Mouse (Mus musculus) forebrain, embryonic 15.5 days (tissue): ENCODE measurements around the gene Plekhb2. TPM values are rescaled to one million over a fixed set of nuclear protein-coding genes. Genes with fewer than 3 reads are reported as not detected.

Experiments used
- ATAC-seq: fragments of 200-750 bp; cut with Nextera tagmentation; replicated peaks from 2 replicates; pipeline ENCODE4 v1.8.0; 2017; ENCODE audit warnings: mild to moderate bottlenecking, moderate TSS enrichment, moderate library complexity
- H3K27ac ChIP-seq: fragments of 300-500 bp; sonication (generic); replicated peaks from 2 replicates; pipeline ENCODE4 v1.5.1; 2015; ENCODE audit warnings: mild to moderate bottlenecking, inconsistent platforms
- H3K27me3 ChIP-seq: fragments of 300-500 bp; sonication (generic); 2 replicates; pipeline ENCODE4 v1.6.1; 2015; ENCODE audit warnings: inconsistent platforms
- H3K36me3 ChIP-seq: fragments of 300-500 bp; sonication (generic); 2 replicates; pipeline ENCODE4 v1.6.1; 2015; ENCODE audit warnings: mild to moderate bottlenecking, inconsistent platforms
- H3K4me1 ChIP-seq: fragments of 300-500 bp; sonication (generic); 2 replicates; pipeline ENCODE4 v1.6.1; 2015; ENCODE audit warnings: inconsistent platforms
- H3K4me2 ChIP-seq: fragments of 300-500 bp; sonication (generic); replicated peaks from 2 replicates; pipeline ENCODE4 v1.6.1; 2015; ENCODE audit warnings: mild to moderate bottlenecking, inconsistent platforms
- H3K4me3 ChIP-seq: fragments of 300-500 bp; sonication (generic); 2 replicates; pipeline ENCODE4 v1.5.1; 2015; ENCODE audit warnings: mild to moderate bottlenecking, inconsistent platforms
- H3K9ac ChIP-seq: fragments of 300-500 bp; sonication (generic); replicated peaks from 2 replicates; pipeline ENCODE4 v1.6.1; 2015; ENCODE audit warnings: mild to moderate bottlenecking, inconsistent platforms
- H3K9me3 ChIP-seq: fragments of 300-500 bp; sonication (generic); 2 replicates; pipeline ENCODE4 v1.6.1; 2016; ENCODE audit warnings: inconsistent platforms
- WGBS: fragments of 180-500 bp; shearing (Covaris S2); methylation state at CpG from one replicate; pipeline ENCODE4 v1.1.7; 2015; ENCODE audit warnings: mixed read lengths; 5-methylcytosine and 5-hydroxymethylcytosine counted together
- polyA plus RNA-seq: library from polyadenylated mRNA; unstranded; fragments of >200 nt; fragmentation: Nextera tagmentation; extraction: Ambion mirVana; gene quantifications from 2 replicates; pipeline ENCODE4 v1.2.1, GENCODE M21; 2015

The Plekhb2 gene
- polyA plus RNA-seq, 1 experiment from 2014 or later = 71.8 TPM

- WGBS = 49% methylated on average over 6 of the region's 6 CpGs
- Histone ChIP-seq H3K4me3 (no peak overlapping the region), H3K27me3 (no peaks in the 10 kb centered on the region), H3K9me3 (no peaks in the 10 kb centered on the region), H3K9ac (no peak overlapping the region), H3K4me1 (peaks cover 54% of the 10 kb centered on the region), H3K4me2 (no peak overlapping the region), H3K27ac (no peak overlapping the region), H3K36me3 (peaks cover 29% of the 10 kb centered on the region)
- no peak for ATAC-seq
These were observed 11.7 kb upstream of the Plekhb2 start for GRCm38 (mm10) chr1:34837951-34838689.

DNA sequence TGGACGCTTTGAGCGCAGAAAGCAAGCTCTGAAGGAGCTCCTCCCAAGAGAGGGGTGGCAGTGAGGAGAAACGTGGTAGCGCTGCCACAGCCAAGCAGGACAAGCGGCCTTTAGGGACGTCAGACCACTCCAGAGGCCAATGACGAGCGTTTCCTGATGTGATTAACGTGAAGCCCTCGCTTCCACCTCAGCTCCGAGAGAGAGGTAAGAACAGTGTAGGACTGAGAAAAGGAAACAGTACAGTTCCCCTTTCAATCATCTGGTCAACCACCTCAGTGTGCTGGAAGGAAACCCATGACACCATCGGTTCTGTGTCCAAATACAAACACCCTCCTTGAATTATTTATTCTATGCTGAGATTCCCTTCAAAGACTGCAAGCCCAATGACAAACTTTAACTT lies 10.5 kb upstream of the Plekhb2 start:
- Histone ChIP-seq H3K4me2 (no peak overlapping the region), H3K36me3 (peaks cover 20% of the 10 kb centered on the region), H3K4me1 (peaks cover 56% of the 10 kb centered on the region), H3K4me3 (no peak overlapping the region), H3K9ac (no peak overlapping the region), H3K27ac (no peak overlapping the region), H3K27me3 (no peaks in the 10 kb centered on the region), H3K9me3 (no peaks in the 10 kb centered on the region)
- 69% methylated on average over 12 of the region's 12 CpGs for WGBS
- ATAC-seq = no peak

DNA sequence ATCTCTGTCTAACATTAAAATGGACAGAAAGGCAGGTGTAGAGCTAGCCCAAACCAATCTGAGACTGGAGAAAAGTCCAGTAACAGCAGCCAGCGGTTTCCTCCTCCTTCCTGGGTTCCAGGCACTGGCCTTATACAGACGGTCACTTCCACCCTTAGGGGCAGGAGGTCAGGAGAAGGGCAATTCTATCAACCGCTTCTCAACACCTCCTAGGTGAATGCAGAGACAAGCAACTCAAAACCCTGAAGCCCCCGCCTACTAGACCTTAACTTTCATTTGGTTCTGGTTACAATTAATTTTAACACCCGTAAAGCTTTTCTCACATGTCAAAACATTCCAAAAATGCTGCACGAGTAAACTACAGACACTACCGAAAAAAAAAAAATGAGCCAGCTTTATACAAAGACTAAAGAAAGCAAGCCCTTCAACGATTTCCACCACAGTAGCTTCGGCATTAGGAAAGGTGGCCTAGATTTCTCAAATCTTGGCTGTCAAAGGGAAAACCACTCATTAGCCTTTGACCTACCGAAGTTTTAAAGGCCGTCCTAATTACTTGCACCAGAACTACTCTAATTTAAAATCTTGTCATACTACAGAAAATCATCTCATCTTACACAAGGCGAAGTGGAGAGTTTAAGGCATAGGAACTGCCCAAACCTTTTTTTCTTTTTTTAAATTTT lies 7.9 kb upstream of the Plekhb2 start:
- no peak for ATAC-seq
- under 1% methylated on average over 12 of the region's 12 CpGs for WGBS

DNA sequence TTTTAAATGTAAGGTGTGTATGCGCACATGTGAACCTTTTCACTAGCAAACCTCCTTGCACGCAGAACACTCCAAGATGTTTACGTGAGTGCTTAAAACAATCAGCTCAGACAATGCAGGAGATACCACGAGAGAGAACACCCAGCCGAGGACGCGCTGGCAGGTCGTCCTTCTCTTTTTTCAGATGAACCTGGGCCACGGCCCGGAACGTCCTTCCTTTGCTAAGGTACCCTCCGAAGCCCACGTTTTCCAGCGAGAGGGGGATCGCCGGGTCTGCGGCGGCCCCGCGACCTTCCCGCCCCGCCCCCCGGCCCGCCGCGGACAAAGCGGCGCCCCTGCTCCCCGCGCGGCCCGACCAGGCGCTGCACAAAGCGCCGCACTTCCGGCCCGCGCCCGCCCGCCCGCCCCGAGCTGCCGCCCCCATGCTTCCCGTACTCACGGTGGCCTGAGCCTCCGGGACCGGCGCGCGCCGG lies 7.4 kb upstream of the Plekhb2 start:
- under 1% methylated on average over 44 of the region's 51 CpGs for WGBS
- H3K9me3 ChIP-seq = no peaks in the 10 kb centered on the region
- peak overlapping the region; percentile 89 for H3K4me2 ChIP-seq
- no peaks in the 10 kb centered on the region for H3K36me3 ChIP-seq
- peak overlapping the region; percentile 98 for H3K27ac ChIP-seq
- peak overlapping the region; percentile 75 for H3K4me3 ChIP-seq
- H3K9ac ChIP-seq = peak overlapping the region; percentile 88
- H3K27me3 ChIP-seq = no peaks in the 10 kb centered on the region
- ATAC-seq = peak; percentile 91
- H3K4me1 ChIP-seq = peaks cover 42% of the 10 kb centered on the region

More for the DNA sequence above, 7.9 kb upstream of the Plekhb2 start:
- Histone ChIP-seq H3K4me1 (peaks cover 47% of the 10 kb centered on the region), H3K9ac (peak overlapping the region; percentile 88), H3K9me3 (no peaks in the 10 kb centered on the region), H3K4me2 (peak overlapping the region; percentile 89), H3K36me3 (no peaks in the 10 kb centered on the region), H3K27ac (peak overlapping the region; percentile 98), H3K27me3 (no peaks in the 10 kb centered on the region), H3K4me3 (peak overlapping the region; percentile 75)

- Histone ChIP-seq H3K4me3 (peak within 1 kb of the TSS; percentile 75), H3K36me3 (no peaks in the 10 kb centered on the region), H3K9ac (peak within 1 kb of the TSS; percentile 88), H3K27ac (peak within 1 kb of the TSS; percentile 98), H3K9me3 (no peaks in the 10 kb centered on the region), H3K4me1 (peaks cover 38% of the 10 kb centered on the region), H3K4me2 (peak within 1 kb of the TSS; percentile 89), H3K27me3 (no peaks in the 10 kb centered on the region)
- ATAC-seq = peak; percentile 88
- WGBS = 1% methylated on average over 50 of the region's 59 CpGs
These were observed 6.7 kb upstream of the Plekhb2 start, which contains the start of gene Fam168b for GRCm38 (mm10) chr1:34842887-34843618. Gene Fam168b, minus strand, starts transcription at chr1:34843065.

- H3K4me2 ChIP-seq = no peak overlapping the region
- ATAC-seq = no peak
- no peak overlapping the region for H3K27ac ChIP-seq
- H3K27me3 ChIP-seq = no peaks in the 10 kb centered on the region
- no peak overlapping the region for H3K9ac ChIP-seq
- no peaks in the 10 kb centered on the region for H3K36me3 ChIP-seq
- H3K4me3 ChIP-seq = no peak overlapping the region
- H3K9me3 ChIP-seq = no peaks in the 10 kb centered on the region
- peaks cover 29% of the 10 kb centered on the region for H3K4me1 ChIP-seq
- 81% methylated on average over 3 of the region's 3 CpGs for WGBS
These were observed 2.7 kb upstream of the Plekhb2 start for GRCm38 (mm10) chr1:34847070-34847469.

- Histone ChIP-seq H3K9me3 (no peaks in the 10 kb centered on the region), H3K27ac (no peak overlapping the region), H3K9ac (peak overlapping the region; percentile 97), H3K4me2 (peak overlapping the region; percentile 61), H3K36me3 (no peaks in the 10 kb centered on the region), H3K4me3 (peak overlapping the region; percentile 88), H3K4me1 (peaks cover 33% of the 10 kb centered on the region), H3K27me3 (no peaks in the 10 kb centered on the region)
- peak; percentile 76 for ATAC-seq
- WGBS = 44% methylated on average over 11 of the region's 11 CpGs
These were observed 764 bp downstream of the Plekhb2 start for GRCm38 (mm10) chr1:34850343-34851136.

DNA sequence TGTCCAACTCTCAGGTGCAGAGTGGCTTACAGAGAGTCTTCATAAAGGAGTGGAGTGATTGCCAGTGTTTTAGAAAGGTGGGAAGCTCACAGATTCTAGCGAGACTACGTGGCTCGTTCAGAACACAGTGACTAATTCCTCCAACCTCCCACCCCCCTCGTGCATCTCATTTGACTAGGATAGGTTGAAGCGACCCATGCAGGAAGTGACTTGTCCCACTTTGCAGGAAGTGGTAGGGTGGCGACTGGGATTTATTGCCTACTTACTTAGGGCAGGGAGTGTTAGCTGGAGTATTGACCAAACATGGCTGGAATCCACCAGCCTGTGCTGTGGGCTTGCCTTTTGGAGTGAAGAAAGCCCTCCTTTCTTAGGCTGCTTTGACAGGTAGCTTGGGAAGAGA lies 1.8 kb downstream of the Plekhb2 start:
- H3K9ac ChIP-seq = no peak overlapping the region
- WGBS = 73% methylated on average over 6 of the region's 6 CpGs
- no peaks in the 10 kb centered on the region for H3K9me3 ChIP-seq
- no peak overlapping the region for H3K27ac ChIP-seq
- peaks cover 33% of the 10 kb centered on the region for H3K4me1 ChIP-seq
- H3K4me2 ChIP-seq = peak overlapping the region; percentile 1; the same call in 1 of the 2 replicates
- H3K27me3 ChIP-seq = no peaks in the 10 kb centered on the region
- ATAC-seq = no peak
- H3K36me3 ChIP-seq = no peaks in the 10 kb centered on the region
- no peak overlapping the region for H3K4me3 ChIP-seq

DNA sequence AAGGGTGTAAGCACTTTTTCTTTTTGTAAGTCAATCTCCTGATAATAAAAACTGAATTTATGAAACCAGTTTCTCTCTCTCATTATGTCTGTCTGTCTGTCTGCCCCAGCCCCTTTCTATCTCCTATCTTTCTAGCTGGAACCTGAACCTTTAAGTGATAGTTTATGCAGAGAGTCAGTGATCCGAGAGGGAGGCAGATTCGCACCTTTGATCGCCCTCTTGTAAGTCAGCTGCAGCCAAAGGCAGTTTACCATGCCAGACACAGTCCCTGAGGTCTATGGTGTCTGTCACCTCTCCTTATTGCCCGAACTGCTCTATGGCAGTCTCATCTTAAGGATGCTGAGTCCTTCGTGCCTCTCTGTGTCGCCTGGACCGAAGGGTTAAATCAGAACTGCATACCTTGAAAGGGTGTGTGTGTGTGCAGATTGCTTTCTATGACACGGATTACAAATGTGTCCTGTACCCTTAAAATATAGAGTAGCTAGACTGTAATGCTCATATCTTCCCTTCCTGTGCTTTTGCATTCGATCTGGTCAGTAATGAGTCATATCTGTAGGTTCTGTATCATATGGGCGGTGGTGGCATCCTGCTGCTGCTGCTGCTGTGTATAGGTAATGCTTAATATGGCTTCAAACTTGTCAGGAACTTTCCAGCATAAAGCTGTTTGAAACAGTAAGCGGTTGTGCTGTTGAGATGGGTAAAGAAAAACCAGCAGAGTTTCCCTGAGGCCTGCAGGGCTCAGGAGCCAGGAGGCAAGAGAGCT lies 2.5 kb downstream of the Plekhb2 start:
- no peaks in the 10 kb centered on the region for H3K27me3 ChIP-seq
- no peak for ATAC-seq
- no peak overlapping the region for H3K27ac ChIP-seq
- H3K9me3 ChIP-seq = no peaks in the 10 kb centered on the region
- no peak overlapping the region for H3K9ac ChIP-seq
- H3K4me3 ChIP-seq = no peak overlapping the region
- WGBS = 83% methylated on average over 11 of the region's 11 CpGs
- peaks cover 33% of the 10 kb centered on the region for H3K4me1 ChIP-seq
- H3K4me2 ChIP-seq = no peak overlapping the region
- H3K36me3 ChIP-seq = no peaks in the 10 kb centered on the region

DNA sequence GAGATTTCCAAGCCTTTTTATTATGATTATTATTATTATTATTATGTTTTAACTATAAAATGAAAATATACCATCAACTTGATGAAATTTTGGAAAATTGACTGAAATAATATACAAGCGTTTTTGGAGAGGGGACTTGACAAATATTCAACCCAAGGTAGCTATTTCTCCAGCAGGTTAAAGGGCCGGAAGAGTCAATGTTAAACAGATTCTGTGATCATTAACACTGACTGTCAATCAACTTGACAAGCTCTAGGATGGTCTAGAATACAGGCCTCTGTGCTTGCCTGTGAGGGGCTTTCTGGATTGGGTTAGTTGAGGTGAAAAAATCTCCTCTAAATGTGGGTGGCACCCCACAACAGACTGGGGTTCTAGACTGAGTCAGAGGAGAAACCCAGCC lies 4.0 kb downstream of the Plekhb2 start:
- no peak for ATAC-seq
- Histone ChIP-seq H3K27me3 (no peaks in the 10 kb centered on the region), H3K4me2 (no peak overlapping the region), H3K9me3 (no peaks in the 10 kb centered on the region), H3K9ac (no peak overlapping the region), H3K4me3 (no peak overlapping the region), H3K36me3 (no peaks in the 10 kb centered on the region), H3K4me1 (peaks cover 33% of the 10 kb centered on the region), H3K27ac (no peak overlapping the region)
- WGBS = 94% methylated on average over 2 of the region's 2 CpGs
